Mouse (Mus musculus): ENCODE data around the gene Ptprr.

- TF ChIP-seq CTCF (IDR thresholded peaks at IDR 0.05; ENCODE audit: low read depth) (no peak), EP300 (IDR thresholded peaks at IDR 0.05; ENCODE audit: low read depth) (no peak)
Observed at GRCm38 (mm10) chr10:116194409-116194808, 176.4 kb downstream of the Ptprr start.

Measured in heart, postnatal 0 days (tissue).